Mouse (Mus musculus): ENCODE results near the gene Lix1. TPM values are rescaled to one million over a fixed set of nuclear protein-coding genes. Genes with fewer than 3 reads are reported as not detected.

Lix1 gene
- polyA plus RNA-seq (2011; ENCODE audit: insufficient read length, low read depth, missing spikeins) = 0.37 and 1.7 TPM in 2 replicates

- no peaks in the 10 kb centered on the region; the same call in 1 of the 2 replicates for H3K4me1 ChIP-seq (ENCODE audit: control insufficient read depth, insufficient read depth, low read length)
- no peak within 1 kb of the TSS; the same call in 1 of the 2 replicates for H3K27ac ChIP-seq (ENCODE audit: insufficient read depth, low read length)
- no peak within 1 kb of the TSS for H3K4me3 ChIP-seq (ENCODE audit: insufficient read depth, low read length)
- TF ChIP-seq POLR2A (IDR thresholded peaks at IDR 0.05; ENCODE audit: low read depth, low read length) = no peak
- 0 out of 2 replicates have a peak, but pooled peaks have one; percentile 14 for TF ChIP-seq CTCF (IDR thresholded peaks at IDR 0.05; ENCODE audit: borderline replicate concordance, insufficient read depth, low read length)
Measured at GRCm38 (mm10) chr17:17402222-17403004, at the start of gene Lix1. Gene Lix1, plus strand, starts transcription at chr17:17402672.

GRCm38 (mm10) chr17:17373550-17373917 lies 28.9 kb upstream of the Lix1 start:
- Histone ChIP-seq H3K4me1 (ENCODE audit: control insufficient read depth, insufficient read depth, low read length) (no peaks in the 10 kb centered on the region), H3K27ac (ENCODE audit: insufficient read depth, low read length) (peak overlapping the region; percentile 80), H3K4me3 (ENCODE audit: insufficient read depth, low read length) (peak overlapping the region; percentile 45)
- no peak for TF ChIP-seq POLR2A (IDR thresholded peaks at IDR 0.05; ENCODE audit: low read depth, low read length)
- TF ChIP-seq CTCF (IDR thresholded peaks at IDR 0.05; ENCODE audit: borderline replicate concordance, insufficient read depth, low read length) = no peak

- TF ChIP-seq CTCF (IDR thresholded peaks at IDR 0.05; ENCODE audit: borderline replicate concordance, insufficient read depth, low read length) = no peak
- TF ChIP-seq POLR2A (IDR thresholded peaks at IDR 0.05; ENCODE audit: low read depth, low read length) = peak; percentile 96
- H3K4me3 ChIP-seq (ENCODE audit: insufficient read depth, low read length) = peak within 1 kb of the TSS; percentile 86
- peak within 1 kb of the TSS; percentile 80 for H3K27ac ChIP-seq (ENCODE audit: insufficient read depth, low read length)
Measured at GRCm38 (mm10) chr17:17373918-17374910, 28.3 kb upstream of the Lix1 start, which contains the start of gene Riok2. Gene Riok2, plus strand, starts transcription at chr17:17374309.

GRCm38 (mm10) chr17:17375581-17375980 lies 26.9 kb upstream of the Lix1 start:
- H3K4me1 ChIP-seq (ENCODE audit: control insufficient read depth, insufficient read depth, low read length) = no peaks in the 10 kb centered on the region
- TF ChIP-seq POLR2A (IDR thresholded peaks at IDR 0.05; ENCODE audit: low read depth, low read length) = no peak
- TF ChIP-seq CTCF (IDR thresholded peaks at IDR 0.05; ENCODE audit: borderline replicate concordance, insufficient read depth, low read length) = no peak
- H3K4me3 ChIP-seq (ENCODE audit: insufficient read depth, low read length) = peak overlapping the region; percentile 86
- H3K27ac ChIP-seq (ENCODE audit: insufficient read depth, low read length) = no peak overlapping the region

More at GRCm38 (mm10) chr17:17373918-17374910, 28.3 kb upstream of the Lix1 start, which contains the start of gene Riok2:
- no peaks in the 10 kb centered on the region for H3K4me1 ChIP-seq (ENCODE audit: control insufficient read depth, insufficient read depth, low read length)

GRCm38 (mm10) chr17:17383703-17384102 lies 18.8 kb upstream of the Lix1 start:
- Histone ChIP-seq H3K4me3 (ENCODE audit: insufficient read depth, low read length) (no peak overlapping the region), H3K27ac (ENCODE audit: insufficient read depth, low read length) (no peak overlapping the region)
- no peak for TF ChIP-seq POLR2A (IDR thresholded peaks at IDR 0.05; ENCODE audit: low read depth, low read length)
- no peak for TF ChIP-seq CTCF (IDR thresholded peaks at IDR 0.05; ENCODE audit: borderline replicate concordance, insufficient read depth, low read length)

GRCm38 (mm10) chr17:17384502-17384901 lies 18.0 kb upstream of the Lix1 start:
- Histone ChIP-seq H3K4me3 (ENCODE audit: insufficient read depth, low read length) (no peak overlapping the region), H3K4me1 (ENCODE audit: control insufficient read depth, insufficient read depth, low read length) (no peaks in the 10 kb centered on the region), H3K27ac (ENCODE audit: insufficient read depth, low read length) (no peak overlapping the region)
- TF ChIP-seq CTCF (IDR thresholded peaks at IDR 0.05; ENCODE audit: borderline replicate concordance, insufficient read depth, low read length) = no peak
- no peak for TF ChIP-seq POLR2A (IDR thresholded peaks at IDR 0.05; ENCODE audit: low read depth, low read length)

More at GRCm38 (mm10) chr17:17383703-17384102, 18.8 kb upstream of the Lix1 start:
- H3K4me1 ChIP-seq (ENCODE audit: control insufficient read depth, insufficient read depth, low read length) = no peaks in the 10 kb centered on the region

- no peak overlapping the region for H3K27ac ChIP-seq (ENCODE audit: insufficient read depth, low read length)
- H3K4me3 ChIP-seq (ENCODE audit: insufficient read depth, low read length) = no peak overlapping the region
- no peak for TF ChIP-seq POLR2A (IDR thresholded peaks at IDR 0.05; ENCODE audit: low read depth, low read length)
- no peak for TF ChIP-seq CTCF (IDR thresholded peaks at IDR 0.05; ENCODE audit: borderline replicate concordance, insufficient read depth, low read length)
- no peaks in the 10 kb centered on the region for H3K4me1 ChIP-seq (ENCODE audit: control insufficient read depth, insufficient read depth, low read length)
Measured at GRCm38 (mm10) chr17:17386117-17386516, 16.4 kb upstream of the Lix1 start.

GRCm38 (mm10) chr17:17391823-17392222 lies 10.6 kb upstream of the Lix1 start:
- TF ChIP-seq CTCF (IDR thresholded peaks at IDR 0.05; ENCODE audit: borderline replicate concordance, insufficient read depth, low read length) (no peak), POLR2A (IDR thresholded peaks at IDR 0.05; ENCODE audit: low read depth, low read length) (no peak)
- Histone ChIP-seq H3K27ac (ENCODE audit: insufficient read depth, low read length) (no peak overlapping the region), H3K4me3 (ENCODE audit: insufficient read depth, low read length) (no peak overlapping the region), H3K4me1 (ENCODE audit: control insufficient read depth, insufficient read depth, low read length) (0 out of 2 replicates have a peak, but pooled peaks cover 2% of the 10 kb centered on the region)

GRCm38 (mm10) chr17:17392863-17393262 lies 9.6 kb upstream of the Lix1 start:
- H3K4me1 ChIP-seq (ENCODE audit: control insufficient read depth, insufficient read depth, low read length) = 0 out of 2 replicates have a peak, but pooled peaks cover 2% of the 10 kb centered on the region
- no peak overlapping the region for H3K4me3 ChIP-seq (ENCODE audit: insufficient read depth, low read length)
- H3K27ac ChIP-seq (ENCODE audit: insufficient read depth, low read length) = no peak overlapping the region
- no peak for TF ChIP-seq CTCF (IDR thresholded peaks at IDR 0.05; ENCODE audit: borderline replicate concordance, insufficient read depth, low read length)
- no peak for TF ChIP-seq POLR2A (IDR thresholded peaks at IDR 0.05; ENCODE audit: low read depth, low read length)

All from embryonic fibroblast, embryonic 13.5 days (primary cell).